Mouse (Mus musculus) embryonic facial prominence, embryonic 11.5 days (tissue): ENCODE measurements at regions not wholly inside any gene's neighbourhood (a gene's known extent, or its start where the extent isn't known, plus 50 kb on each side); places are given as distances from the start of the nearest gene placed in this dataset.

ENCODE experiments used
- ATAC-seq: fragments of 200-750 bp; cut with Nextera tagmentation; replicated peaks from 2 replicates; pipeline ENCODE4 v1.8.0; 2017; ENCODE audit warnings: low read depth; ENCODE audit not compliant: insufficient number of reproducible peaks, low FRiP score, low TSS enrichment
- DNase-seq: peaks from one replicate; pipeline ENCODE4 v3.0.0-alpha.2; 2015; ENCODE audit warnings: low spot score
- H3K27ac ChIP-seq: fragments of 300-500 bp; sonication (generic); replicated peaks from 2 replicates; pipeline ENCODE4 v1.5.1; 2014; ENCODE audit warnings: mild to moderate bottlenecking, low read depth, low read length, control low read depth
- H3K27me3 ChIP-seq: fragments of 300-500 bp; sonication (generic); 2 replicates; pipeline ENCODE4 v1.6.1; 2014; ENCODE audit warnings: mild to moderate bottlenecking, low read length, moderate library complexity, mixed read lengths; ENCODE audit not compliant: control insufficient read depth, insufficient read depth
- H3K36me3 ChIP-seq: fragments of 300-500 bp; sonication (generic); replicated peaks from 2 replicates; pipeline ENCODE4 v1.6.1; 2014; ENCODE audit warnings: low read depth, mild to moderate bottlenecking, low read length, moderate library complexity, mixed read lengths; ENCODE audit not compliant: control insufficient read depth, insufficient read depth
- H3K4me1 ChIP-seq: fragments of 300-500 bp; sonication (generic); 2 replicates; pipeline ENCODE4 v1.6.1; 2014; ENCODE audit warnings: low read length, mixed read lengths; ENCODE audit not compliant: control insufficient read depth, insufficient read depth
- H3K4me2 ChIP-seq: fragments of 300-500 bp; sonication (generic); 2 replicates; pipeline ENCODE4 v1.6.1; 2014; ENCODE audit warnings: low read depth, mild to moderate bottlenecking, control low read depth, low read length, moderate library complexity
- H3K4me3 ChIP-seq: fragments of 300-500 bp; sonication (generic); 2 replicates; pipeline ENCODE4 v1.5.1; 2014; ENCODE audit warnings: low read depth, low read length, control low read depth
- H3K9ac ChIP-seq: fragments of 300-500 bp; sonication (generic); replicated peaks from 2 replicates; pipeline ENCODE4 v1.6.1; 2014; ENCODE audit warnings: mild to moderate bottlenecking, control low read depth, low read length
- H3K9me3 ChIP-seq: fragments of 300-500 bp; sonication (generic); replicated peaks from 2 replicates; pipeline ENCODE4 v1.6.1; 2016; ENCODE audit warnings: mild to moderate bottlenecking, low read length, inconsistent platforms, mixed read lengths; ENCODE audit not compliant: control insufficient read depth
- WGBS: fragments of 180-500 bp; shearing (Covaris S2); extraction: QIAGEN DNeasy Blood & Tissue Kit; methylation state at CpG from one replicate; pipeline ENCODE4 v1.1.7; 2014; 5-methylcytosine and 5-hydroxymethylcytosine counted together

- Histone ChIP-seq H3K4me3 (no peak overlapping the region), H3K36me3 (no peaks in the 10 kb centered on the region), H3K27ac (no peak overlapping the region), H3K4me2 (no peak overlapping the region), H3K9ac (no peak overlapping the region), H3K9me3 (no peaks in the 10 kb centered on the region), H3K4me1 (no peaks in the 10 kb centered on the region), H3K27me3 (no peaks in the 10 kb centered on the region)
- DNase-seq, result peak; percentile 15
- ATAC-seq, result no peak
- 31% methylated on average over 5 of the region's 5 CpGs for WGBS
Observed at GRCm38 (mm10) chr2:79527529-79527928, 70.9 kb upstream of the Cerkl start.

DNA sequence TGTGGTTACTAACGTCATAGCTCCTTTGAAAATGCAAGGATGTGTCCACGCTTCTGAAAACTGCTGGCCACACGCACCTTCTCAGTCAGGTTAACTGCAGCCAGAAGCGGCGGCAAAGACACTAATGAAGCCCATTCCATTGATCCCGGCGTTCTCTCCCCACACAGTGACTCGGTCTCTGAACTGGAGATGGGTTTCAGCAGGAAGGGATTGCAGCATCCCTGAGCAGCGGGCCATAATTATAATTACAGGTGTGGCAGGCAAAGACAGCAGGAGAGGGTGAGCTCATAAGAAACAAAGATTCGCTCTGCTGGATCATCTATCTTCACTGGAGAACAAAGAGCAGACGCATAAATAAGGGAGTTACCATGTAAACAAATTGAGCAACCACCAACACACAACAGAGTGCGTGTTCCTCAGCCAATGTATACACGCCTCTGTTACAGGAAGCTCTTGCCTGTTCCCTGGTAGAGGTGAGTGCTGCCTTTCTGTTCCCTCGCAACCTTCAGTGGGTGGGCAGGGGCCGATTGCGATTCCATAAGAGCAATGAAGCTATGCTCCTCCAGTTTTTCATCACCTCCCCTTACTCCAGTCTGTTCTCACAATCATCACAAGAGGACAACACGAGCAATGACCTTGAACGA lies 71.9 kb upstream of the Cerkl start:
- H3K9me3 ChIP-seq, result no peaks in the 10 kb centered on the region
- WGBS, result 60% methylated on average over 18 of the region's 18 CpGs
- no peaks in the 10 kb centered on the region for H3K4me1 ChIP-seq
- H3K27me3 ChIP-seq, result no peaks in the 10 kb centered on the region
- H3K4me3 ChIP-seq, result no peak overlapping the region
- H3K36me3 ChIP-seq, result no peaks in the 10 kb centered on the region
- no peak overlapping the region for H3K27ac ChIP-seq
- no peak for DNase-seq
- H3K4me2 ChIP-seq, result no peak overlapping the region
- no peak overlapping the region for H3K9ac ChIP-seq
- no peak for ATAC-seq

- H3K27ac ChIP-seq, result no peak overlapping the region
- no peak for DNase-seq
- H3K9me3 ChIP-seq, result no peaks in the 10 kb centered on the region
- no peaks in the 10 kb centered on the region for H3K36me3 ChIP-seq
- H3K27me3 ChIP-seq, result no peaks in the 10 kb centered on the region
- no peak overlapping the region for H3K4me3 ChIP-seq
- no peak overlapping the region for H3K4me2 ChIP-seq
- no peak overlapping the region for H3K9ac ChIP-seq
- 9% methylated on average over 2 of the region's 2 CpGs for WGBS
- ATAC-seq, result no peak
- no peaks in the 10 kb centered on the region for H3K4me1 ChIP-seq
Observed at GRCm38 (mm10) chr2:79529185-79529584, 72.6 kb upstream of the Cerkl start.

GRCm38 (mm10) chr2:79532610-79533160 lies 76.1 kb upstream of the Cerkl start:
- DNase-seq (no peak), ATAC-seq (no peak)
- H3K36me3 ChIP-seq, result no peaks in the 10 kb centered on the region
- H3K4me1 ChIP-seq, result no peaks in the 10 kb centered on the region
- H3K9me3 ChIP-seq, result no peaks in the 10 kb centered on the region
- no peaks in the 10 kb centered on the region for H3K27me3 ChIP-seq
- H3K27ac ChIP-seq, result no peak overlapping the region
- H3K4me3 ChIP-seq, result no peak overlapping the region
- no peak overlapping the region for H3K9ac ChIP-seq
- no peak overlapping the region for H3K4me2 ChIP-seq
- WGBS, result 64% methylated on average over 3 of the region's 3 CpGs

- H3K4me3 ChIP-seq, result no peak overlapping the region
- no peak for DNase-seq
- WGBS, result 90% methylated on average over 5 of the region's 5 CpGs
- no peak overlapping the region for H3K4me2 ChIP-seq
- no peak overlapping the region for H3K27ac ChIP-seq
- H3K9me3 ChIP-seq, result no peaks in the 10 kb centered on the region
- H3K4me1 ChIP-seq, result no peaks in the 10 kb centered on the region
- no peak overlapping the region for H3K9ac ChIP-seq
- no peaks in the 10 kb centered on the region for H3K36me3 ChIP-seq
- no peaks in the 10 kb centered on the region for H3K27me3 ChIP-seq
- no peak for ATAC-seq
Observed at GRCm38 (mm10) chr2:79537126-79537875, 80.7 kb upstream of the Cerkl start.

DNA sequence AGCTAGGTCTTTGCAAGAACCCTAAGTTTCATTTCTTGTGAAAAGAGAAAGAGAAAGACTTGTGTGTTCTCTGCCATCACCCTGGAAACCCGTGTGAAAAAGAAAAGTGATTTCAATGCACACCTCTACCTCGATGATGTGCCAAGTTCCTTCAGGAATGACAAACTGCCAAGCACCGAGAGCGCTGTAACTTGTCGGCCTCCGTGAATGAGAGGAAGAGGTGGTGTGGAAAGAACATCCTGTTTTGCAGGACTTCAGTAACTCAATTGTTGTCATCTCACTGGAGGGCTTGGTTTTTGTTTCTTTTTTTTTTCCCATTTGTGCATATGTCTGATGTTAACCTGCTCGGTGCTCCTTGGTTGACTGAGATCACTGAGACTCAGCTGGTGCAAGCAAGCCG lies 83.8 kb upstream of the Cerkl start:
- Histone ChIP-seq H3K4me2 (no peak overlapping the region), H3K4me3 (no peak overlapping the region), H3K9ac (no peak overlapping the region), H3K4me1 (no peaks in the 10 kb centered on the region), H3K9me3 (no peaks in the 10 kb centered on the region), H3K27me3 (no peaks in the 10 kb centered on the region), H3K36me3 (no peaks in the 10 kb centered on the region), H3K27ac (no peak overlapping the region)
- WGBS, result 81% methylated on average over 8 of the region's 8 CpGs
- DNase-seq, result no peak
- ATAC-seq, result no peak

- H3K27me3 ChIP-seq, result no peaks in the 10 kb centered on the region
- ATAC-seq, result no peak
- 76% methylated on average over 6 of the region's 6 CpGs for WGBS
- H3K4me1 ChIP-seq, result no peaks in the 10 kb centered on the region
- no peak overlapping the region for H3K27ac ChIP-seq
- no peaks in the 10 kb centered on the region for H3K36me3 ChIP-seq
- no peak for DNase-seq
- no peak overlapping the region for H3K4me2 ChIP-seq
- H3K9ac ChIP-seq, result no peak overlapping the region
- no peak overlapping the region for H3K4me3 ChIP-seq
- H3K9me3 ChIP-seq, result no peaks in the 10 kb centered on the region
Observed at GRCm38 (mm10) chr2:79542191-79542980, 85.8 kb upstream of the Cerkl start.

DNA sequence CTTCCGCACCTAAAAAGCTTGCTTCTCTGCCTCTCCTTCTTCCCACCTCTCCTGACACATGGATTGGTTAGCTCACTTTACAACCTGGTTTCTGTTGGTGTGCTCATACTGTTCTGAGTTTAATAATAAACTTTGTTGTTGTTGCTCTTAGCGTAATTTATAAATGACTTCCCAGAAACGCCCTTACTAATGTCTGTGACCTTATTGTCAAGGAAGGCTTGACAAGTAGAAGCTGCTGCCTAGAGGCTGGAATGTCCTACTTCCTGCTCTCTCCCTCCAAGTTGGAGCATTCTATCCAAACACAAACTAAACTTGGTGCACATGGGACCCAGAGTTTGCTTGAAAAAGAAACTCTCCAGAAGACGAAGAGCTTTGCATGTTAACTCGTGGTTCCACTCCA lies 86.9 kb upstream of the Cerkl start:
- no peak for ATAC-seq
- Histone ChIP-seq H3K4me1 (no peaks in the 10 kb centered on the region), H3K27ac (no peak overlapping the region), H3K9ac (no peak overlapping the region), H3K4me2 (no peak overlapping the region), H3K27me3 (no peaks in the 10 kb centered on the region), H3K4me3 (no peak overlapping the region), H3K9me3 (no peaks in the 10 kb centered on the region), H3K36me3 (no peaks in the 10 kb centered on the region)
- 68% methylated on average over 5 of the region's 5 CpGs for WGBS
- no peak for DNase-seq
